Mouse (Mus musculus) regulatory T cell (primary cell): ENCODE results near the gene Flna.

Source experiments
- in situ Hi-C: fragments of 300-600 bp; cut with MboI, MseI; formaldehyde crosslinking; loops from one replicate; pipeline ENCODE4 v1.15.1; 2025; ENCODE audit warnings: high pct_unique_total_duplicates

Gene Flna

GRCm38 (mm10) chrX:74246213-74246681 is 3.4 kb downstream of the Flna start:
- in situ Hi-C loops = no loop called here

GRCm38 (mm10) chrX:74245687-74246086 is 3.9 kb downstream of the Flna start:
- in situ Hi-C loops = no loop called here

- in situ Hi-C loops = no loop called here
Observed at GRCm38 (mm10) chrX:74245107-74245506, 4.5 kb downstream of the Flna start.

GRCm38 (mm10) chrX:74244614-74245083 is 5.0 kb downstream of the Flna start:
- in situ Hi-C loops = no loop called here

GRCm38 (mm10) chrX:74243807-74244206 is 5.8 kb downstream of the Flna start:
- in situ Hi-C loops = no loop called here

GRCm38 (mm10) chrX:74243396-74243795 is 6.2 kb downstream of the Flna start:
- in situ Hi-C loops = no loop called here

GRCm38 (mm10) chrX:74240332-74240731 is 9.3 kb downstream of the Flna start:
- in situ Hi-C loops = no loop called here

- in situ Hi-C loops = no loop called here
Observed at GRCm38 (mm10) chrX:74233196-74233595, 16.4 kb downstream of the Flna start.

GRCm38 (mm10) chrX:74230038-74230437 is 19.6 kb downstream of the Flna start:
- in situ Hi-C loops = no loop called here

GRCm38 (mm10) chrX:74220099-74220498 is 29.5 kb downstream of the Flna start:
- in situ Hi-C loops = loop anchor here (5.0 kb wide), 1 partner anchor 47 kb away; no protein-coding TSS in a partner anchor

GRCm38 (mm10) chrX:74219449-74219848 is 30.2 kb downstream of the Flna start:
- in situ Hi-C loops = no loop called here

- in situ Hi-C loops = no loop called here
Observed at GRCm38 (mm10) chrX:74218496-74218895, 31.1 kb downstream of the Flna start.

- in situ Hi-C loops = no loop called here
Observed at GRCm38 (mm10) chrX:74203556-74203955, 46.1 kb downstream of the Flna start.

GRCm38 (mm10) chrX:74176959-74177358 is 72.7 kb downstream of the Flna start, which contains the start of gene Tktl1:
Gene Tktl1 (plus strand): TSS chrX:74177259.
- in situ Hi-C loops = no loop called here
